Mouse (Mus musculus) neural tube, embryonic 11.5 days (tissue): ENCODE measurements at regions not wholly inside any gene's neighbourhood (a gene's known extent, or its start where the extent isn't known, plus 50 kb on each side); places are given as distances from the start of the nearest gene placed in this dataset.

Experiments
- ATAC-seq: fragments of 200-750 bp; cut with Nextera tagmentation; 2 replicates; pipeline ENCODE4 v1.8.0; 2017; ENCODE audit warnings: moderate number of reproducible peaks, mild to moderate bottlenecking, moderate TSS enrichment, moderate library complexity; ENCODE audit not compliant: insufficient read depth, low FRiP score, low TSS enrichment
- DNase-seq: peaks from one replicate; pipeline ENCODE4 v3.0.0-alpha.2; 2015; ENCODE audit warnings: low spot score
- H3K27ac ChIP-seq: fragments of 300-500 bp; sonication (generic); 2 replicates; pipeline ENCODE4 v1.5.1; 2014; ENCODE audit warnings: low read depth, mild to moderate bottlenecking, low read length
- H3K27me3 ChIP-seq: fragments of 300-500 bp; sonication (generic); 2 replicates; pipeline ENCODE4 v1.6.1; 2014; ENCODE audit warnings: mild to moderate bottlenecking, low read length, mixed read lengths; ENCODE audit not compliant: control insufficient read depth, insufficient read depth
- H3K36me3 ChIP-seq: fragments of 300-500 bp; sonication (generic); 2 replicates; pipeline ENCODE4 v1.6.1; 2014; ENCODE audit warnings: mild to moderate bottlenecking, low read length, moderate library complexity, mixed read lengths; ENCODE audit not compliant: control insufficient read depth, insufficient read depth
- H3K4me1 ChIP-seq: fragments of 300-500 bp; sonication (generic); 2 replicates; pipeline ENCODE4 v1.6.1; 2014; ENCODE audit warnings: low read length, mixed read lengths; ENCODE audit not compliant: control insufficient read depth, insufficient read depth
- H3K4me2 ChIP-seq: fragments of 300-500 bp; sonication (generic); 2 replicates; pipeline ENCODE4 v1.6.1; 2014; ENCODE audit warnings: low read depth, mild to moderate bottlenecking, moderate library complexity
- H3K4me3 ChIP-seq: fragments of 300-500 bp; sonication (generic); 2 replicates; pipeline ENCODE4 v1.5.1; 2014; ENCODE audit warnings: low read depth, low read length
- H3K9ac ChIP-seq: fragments of 300-500 bp; sonication (generic); 2 replicates; pipeline ENCODE4 v1.6.1; 2014; ENCODE audit warnings: mild to moderate bottlenecking, low read length
- H3K9me3 ChIP-seq: fragments of 300-500 bp; sonication (generic); 2 replicates; pipeline ENCODE4 v1.6.1; 2016; ENCODE audit warnings: low read length; ENCODE audit not compliant: control insufficient read depth
- WGBS: fragments of 180-500 bp; shearing (Covaris S2); extraction: QIAGEN DNeasy Blood & Tissue Kit; methylation state at CpG from one replicate; pipeline ENCODE4 v1.1.7; 2014; 5-methylcytosine and 5-hydroxymethylcytosine counted together

DNA sequence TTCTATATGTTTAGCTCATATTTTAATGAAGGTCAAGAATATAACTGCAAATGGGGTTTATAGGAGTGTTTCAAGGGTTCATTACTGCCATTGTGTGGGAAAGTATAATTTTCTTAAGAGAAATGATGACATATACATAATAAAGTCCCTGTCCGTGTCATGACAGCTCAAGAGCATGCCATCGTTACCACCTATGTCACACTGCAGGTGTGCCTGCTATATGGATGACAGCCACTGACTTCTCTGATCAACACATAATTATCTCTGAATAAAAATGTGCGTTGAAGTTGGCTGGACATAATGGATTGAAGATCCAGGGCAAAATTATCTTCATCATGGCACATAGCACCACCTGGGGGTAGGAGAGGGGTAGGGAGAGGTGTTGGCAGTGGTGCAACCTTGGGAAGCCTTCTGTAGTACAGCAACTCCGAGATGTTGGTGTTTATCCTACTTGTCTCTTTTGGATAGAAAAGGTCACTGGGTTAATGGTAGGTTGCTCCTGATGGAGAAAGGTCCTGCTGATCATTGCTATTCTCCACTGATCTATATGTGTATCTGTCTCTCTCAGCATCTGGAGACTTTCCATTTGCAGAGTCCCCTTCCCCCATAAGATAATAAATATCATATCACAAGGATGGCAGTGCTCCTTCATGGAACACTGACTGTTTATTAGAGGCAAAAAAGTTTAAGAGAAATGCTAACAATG is 291.4 kb downstream of the Tfec start:
- ATAC-seq = peak; percentile 63
- peak; percentile 29 for DNase-seq
- WGBS = 64% methylated on average over 4 of the region's 4 CpGs

DNA sequence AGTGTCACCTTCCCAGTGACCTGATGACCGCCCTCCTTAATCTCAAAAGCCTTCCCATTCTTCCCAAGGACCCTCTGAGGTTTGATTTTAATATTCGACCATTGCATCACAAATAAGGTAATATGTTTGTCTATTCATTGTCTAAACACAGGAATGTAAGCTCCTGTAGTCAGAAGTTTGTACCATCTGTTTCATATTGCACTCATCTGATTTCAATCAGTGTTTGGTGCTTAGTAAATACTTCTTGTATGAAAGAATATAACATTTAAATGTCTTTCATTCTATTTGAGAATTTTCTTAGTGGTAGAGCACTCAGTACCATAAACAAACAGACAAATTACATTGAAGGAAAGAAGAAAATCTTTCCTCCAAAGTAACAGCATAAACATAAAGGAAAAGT is 305.8 kb downstream of the Tfec start:
- Histone ChIP-seq H3K4me2 (no peak overlapping the region), H3K36me3 (no peaks in the 10 kb centered on the region), H3K4me1 (no peaks in the 10 kb centered on the region), H3K9me3 (no peaks in the 10 kb centered on the region), H3K27me3 (no peaks in the 10 kb centered on the region), H3K9ac (no peak overlapping the region), H3K4me3 (no peak overlapping the region), H3K27ac (no peak overlapping the region)
- DNase-seq (no peak), ATAC-seq (no peak)
- 74% methylated on average over 2 of the region's 2 CpGs for WGBS

More for the DNA sequence above, 291.4 kb downstream of the Tfec start:
- H3K4me3 ChIP-seq = no peak overlapping the region
- no peak overlapping the region for H3K9ac ChIP-seq
- no peak overlapping the region for H3K4me2 ChIP-seq
- H3K4me1 ChIP-seq = no peaks in the 10 kb centered on the region
- no peak overlapping the region for H3K27ac ChIP-seq
- no peaks in the 10 kb centered on the region for H3K9me3 ChIP-seq
- H3K36me3 ChIP-seq = no peaks in the 10 kb centered on the region
- no peaks in the 10 kb centered on the region for H3K27me3 ChIP-seq

- no peak overlapping the region for H3K4me2 ChIP-seq
- H3K36me3 ChIP-seq = no peaks in the 10 kb centered on the region
- ATAC-seq (no peak), DNase-seq (no peak)
- 85% methylated on average over 7 of the region's 7 CpGs for WGBS
- H3K9ac ChIP-seq = no peak overlapping the region
- H3K4me1 ChIP-seq = no peaks in the 10 kb centered on the region
- H3K4me3 ChIP-seq = no peak overlapping the region
- H3K27ac ChIP-seq = no peak overlapping the region
- no peaks in the 10 kb centered on the region for H3K9me3 ChIP-seq
- no peaks in the 10 kb centered on the region for H3K27me3 ChIP-seq
Observed at GRCm38 (mm10) chr6:16582302-16582701, 315.9 kb downstream of the Tfec start.

GRCm38 (mm10) chr6:16581801-16582200 is 316.4 kb downstream of the Tfec start:
- no peaks in the 10 kb centered on the region for H3K4me1 ChIP-seq
- no peaks in the 10 kb centered on the region for H3K27me3 ChIP-seq
- DNase-seq = no peak
- no peaks in the 10 kb centered on the region for H3K36me3 ChIP-seq
- no peak overlapping the region for H3K27ac ChIP-seq
- no peaks in the 10 kb centered on the region for H3K9me3 ChIP-seq
- no peak overlapping the region for H3K4me2 ChIP-seq
- no peak overlapping the region for H3K9ac ChIP-seq
- no peak for ATAC-seq
- no peak overlapping the region for H3K4me3 ChIP-seq
- WGBS = 94% methylated on average over 4 of the region's 4 CpGs

GRCm38 (mm10) chr6:16575875-16576274 is 322.4 kb downstream of the Tfec start:
- no peaks in the 10 kb centered on the region for H3K27me3 ChIP-seq
- DNase-seq = no peak

GRCm38 (mm10) chr6:16572828-16573227 is 325.4 kb downstream of the Tfec start:
- no peak overlapping the region for H3K27ac ChIP-seq
- no peaks in the 10 kb centered on the region for H3K9me3 ChIP-seq
- WGBS = 60% methylated on average over 6 of the region's 6 CpGs
- no peak overlapping the region for H3K9ac ChIP-seq
- no peak overlapping the region for H3K4me3 ChIP-seq
- DNase-seq (no peak), ATAC-seq (no peak)
- H3K27me3 ChIP-seq = no peaks in the 10 kb centered on the region
- H3K4me1 ChIP-seq = no peaks in the 10 kb centered on the region
- no peak overlapping the region for H3K4me2 ChIP-seq
- no peaks in the 10 kb centered on the region for H3K36me3 ChIP-seq

More at GRCm38 (mm10) chr6:16575875-16576274, 322.4 kb downstream of the Tfec start:
- Histone ChIP-seq H3K4me2 (no peak overlapping the region), H3K4me3 (no peak overlapping the region), H3K27ac (no peak overlapping the region), H3K4me1 (no peaks in the 10 kb centered on the region), H3K9me3 (no peaks in the 10 kb centered on the region), H3K9ac (no peak overlapping the region), H3K36me3 (no peaks in the 10 kb centered on the region)
- ATAC-seq = no peak
- 82% methylated on average over 2 of the region's 2 CpGs for WGBS

DNA sequence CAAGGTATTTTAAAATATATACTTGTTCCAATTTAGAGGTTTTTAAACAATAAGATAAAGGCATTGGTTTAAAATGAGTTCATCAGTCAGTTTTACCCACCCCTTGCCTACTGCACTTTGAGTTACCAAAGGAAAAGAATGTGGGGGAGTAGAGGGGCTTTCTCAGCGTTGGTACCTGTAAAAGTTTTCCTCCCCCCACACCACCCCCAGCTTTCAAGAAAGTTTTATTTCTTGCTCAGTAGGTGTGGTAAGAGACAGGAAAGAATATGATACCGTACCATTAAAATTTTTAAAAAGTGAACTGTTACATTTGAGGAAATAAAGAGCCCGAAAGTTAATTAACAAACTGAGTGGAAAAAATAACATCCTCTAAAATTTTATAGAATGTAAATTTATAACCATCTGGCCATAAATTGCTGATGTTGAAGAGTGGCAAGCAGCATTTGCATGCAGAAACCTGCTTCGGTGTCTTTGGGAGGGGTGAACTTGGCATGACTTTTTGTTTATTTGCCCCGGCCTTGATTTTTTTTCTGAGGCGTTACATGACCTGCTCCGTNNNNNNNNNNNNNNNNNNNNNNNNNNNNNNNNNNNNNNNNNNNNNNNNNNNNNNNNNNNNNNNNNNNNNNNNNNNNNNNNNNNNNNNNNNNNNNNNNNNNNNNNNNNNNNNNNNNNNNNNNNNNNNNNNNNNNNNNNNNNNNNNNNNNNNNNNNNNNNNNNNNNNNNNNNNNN is 346.1 kb downstream of the Tfec start:
- H3K36me3 ChIP-seq = no peaks in the 10 kb centered on the region
- H3K27me3 ChIP-seq = no peaks in the 10 kb centered on the region
- no peak overlapping the region for H3K9ac ChIP-seq
- DNase-seq (no peak), ATAC-seq (no peak)
- no peak overlapping the region for H3K27ac ChIP-seq
- no peak overlapping the region for H3K4me3 ChIP-seq
- no peaks in the 10 kb centered on the region for H3K9me3 ChIP-seq
- WGBS = 68% methylated on average over 7 of the region's 7 CpGs
- H3K4me1 ChIP-seq = no peaks in the 10 kb centered on the region
- no peak overlapping the region for H3K4me2 ChIP-seq

- Histone ChIP-seq H3K9ac (no peak overlapping the region), H3K36me3 (no peaks in the 10 kb centered on the region), H3K4me2 (no peak overlapping the region), H3K4me3 (no peak overlapping the region), H3K27me3 (no peaks in the 10 kb centered on the region), H3K27ac (no peak overlapping the region), H3K4me1 (no peaks in the 10 kb centered on the region), H3K9me3 (no peaks in the 10 kb centered on the region)
- WGBS = 87% methylated on average over 6 of the region's 6 CpGs
- DNase-seq = no peak
- ATAC-seq = no peak
Observed at GRCm38 (mm10) chr6:16551131-16551530, 347.1 kb downstream of the Tfec start.

- 70% methylated on average over 9 of the region's 9 CpGs for WGBS
- Histone ChIP-seq H3K4me2 (no peak overlapping the region), H3K27ac (no peak overlapping the region), H3K9me3 (no peaks in the 10 kb centered on the region), H3K9ac (no peak overlapping the region), H3K36me3 (no peaks in the 10 kb centered on the region), H3K27me3 (no peaks in the 10 kb centered on the region), H3K4me3 (no peak overlapping the region), H3K4me1 (no peaks in the 10 kb centered on the region)
- peak; percentile 35 for DNase-seq
- no peak for ATAC-seq
Observed at GRCm38 (mm10) chr6:16550445-16550844, 347.8 kb downstream of the Tfec start.
